Mouse (Mus musculus) forebrain, embryonic 14.5 days (tissue): ENCODE measurements around the gene Adnp. TPM values are rescaled to one million over a fixed set of nuclear protein-coding genes. Genes with fewer than 3 reads are reported as not detected.
A peak's percentile ranks its signal among the peaks of the same experiment; 100 is the strongest.
"Not testable (repeated sequence)": the region's sequence is repeated elsewhere in the genome, so short reads cannot be mapped to it uniquely, and the experiment has no call there.

Experiments
- ATAC-seq: fragments of 200-750 bp; cut with Nextera tagmentation; 2 replicates; pipeline ENCODE4 v1.8.0; 2017; ENCODE audit warnings: mild to moderate bottlenecking, moderate library complexity
- DNase-seq: peaks from one replicate; pipeline ENCODE4 v3.0.0-alpha.2; 2015; ENCODE audit warnings: low spot score
- H3K27ac ChIP-seq: fragments of 300-500 bp; sonication (generic); 2 replicates; pipeline ENCODE4 v1.5.1; 2014; ENCODE audit warnings: low read depth, mild to moderate bottlenecking, control low read depth, low read length, moderate library complexity
- H3K27me3 ChIP-seq: fragments of 300-500 bp; sonication (generic); replicated peaks from 2 replicates; pipeline ENCODE4 v1.6.1; 2014; ENCODE audit warnings: low read length, control low read depth, mixed read lengths; ENCODE audit not compliant: control insufficient read depth, insufficient read depth
- H3K36me3 ChIP-seq: fragments of 300-500 bp; sonication (generic); 2 replicates; pipeline ENCODE4 v1.6.1; 2014; ENCODE audit warnings: low read length, control low read depth; ENCODE audit not compliant: control insufficient read depth, insufficient read depth
- H3K4me1 ChIP-seq: fragments of 300-500 bp; sonication (generic); 2 replicates; pipeline ENCODE4 v1.6.1; 2014; ENCODE audit warnings: antibody characterized with exemption, low read length, control low read depth; ENCODE audit not compliant: control insufficient read depth, insufficient read depth
- H3K4me2 ChIP-seq: fragments of 300-500 bp; sonication (generic); 2 replicates; pipeline ENCODE4 v1.6.1; 2014; ENCODE audit warnings: mild to moderate bottlenecking, control low read depth, low read length
- H3K4me3 ChIP-seq: fragments of 300-500 bp; sonication (generic); 2 replicates; pipeline ENCODE4 v1.5.1; 2014; ENCODE audit warnings: low read depth, low read length, control low read depth
- H3K9ac ChIP-seq: fragments of 300-500 bp; sonication (generic); 2 replicates; pipeline ENCODE4 v1.6.1; 2014; ENCODE audit warnings: mild to moderate bottlenecking, low read length, control low read depth, moderate library complexity
- H3K9me3 ChIP-seq: fragments of 300-500 bp; sonication (generic); replicated peaks from 2 replicates; pipeline ENCODE4 v1.6.1; 2016; ENCODE audit warnings: low read length, control low read depth, mixed read lengths; ENCODE audit not compliant: control insufficient read depth
- whole genome bisulfite sequencing: fragments of 180-500 bp; shearing (Covaris S2); extraction: QIAGEN DNeasy Blood & Tissue Kit; methylation state at CpG from one replicate; pipeline ENCODE4 v1.1.7; 2014; 5-methylcytosine and 5-hydroxymethylcytosine counted together
- polyA plus RNA-seq: library from polyadenylated mRNA; unstranded; fragments of >200 nt; fragmentation: Nextera tagmentation; extraction: Ambion mirVana; gene quantifications from 2 replicates; pipeline ENCODE4 v1.2.1, GENCODE M21; 2014

Adnp gene
- polyA plus RNA-seq, 1 experiment from 2014 or later = 2.0 TPM

GRCm38 (mm10) chr2:168166750-168167460 lies 40.0 kb downstream of the Adnp start:
- Histone ChIP-seq H3K27me3 (no peaks in the 10 kb centered on the region), H3K9me3 (no peaks in the 10 kb centered on the region), H3K9ac (no peak overlapping the region), H3K36me3 (no peaks in the 10 kb centered on the region), H3K4me2 (no peak overlapping the region), H3K4me1 (peaks cover 9% of the 10 kb centered on the region), H3K27ac (no peak overlapping the region), H3K4me3 (no peak overlapping the region)
- 52% methylated on average over 21 of the region's 21 CpGs for WGBS
- DNase-seq (no peak), ATAC-seq (no peak)

- Histone ChIP-seq H3K4me1 (peaks cover 7% of the 10 kb centered on the region; the same call in 1 of the 2 replicates), H3K4me3 (no peak overlapping the region), H3K9me3 (no peaks in the 10 kb centered on the region), H3K27me3 (no peaks in the 10 kb centered on the region), H3K27ac (no peak overlapping the region), H3K9ac (peak overlapping the region; percentile 50; the same call in 1 of the 2 replicates), H3K36me3 (no peaks in the 10 kb centered on the region), H3K4me2 (peak overlapping the region; percentile 44)
- DNase-seq (no peak), ATAC-seq (no peak)
- 8% methylated on average over 14 of the region's 14 CpGs for WGBS
Measured at GRCm38 (mm10) chr2:168161978-168162377, 44.9 kb downstream of the Adnp start.

- no peak overlapping the region for H3K4me3 ChIP-seq
- ATAC-seq (peak; percentile 43), DNase-seq (no peak)
- H3K36me3 ChIP-seq = no peaks in the 10 kb centered on the region
- H3K27ac ChIP-seq = no peak overlapping the region
- peak overlapping the region; percentile 44 for H3K4me2 ChIP-seq
- H3K4me1 ChIP-seq = peaks cover 7% of the 10 kb centered on the region; the same call in 1 of the 2 replicates
- H3K27me3 ChIP-seq = no peaks in the 10 kb centered on the region
- no peaks in the 10 kb centered on the region for H3K9me3 ChIP-seq
- WGBS = 4% methylated on average over 11 of the region's 11 CpGs
- peak overlapping the region; percentile 50; the same call in 1 of the 2 replicates for H3K9ac ChIP-seq
Measured at GRCm38 (mm10) chr2:168161514-168161971, 45.4 kb downstream of the Adnp start.

- Histone ChIP-seq H3K27ac (no peak overlapping the region), H3K36me3 (no peaks in the 10 kb centered on the region), H3K9me3 (no peaks in the 10 kb centered on the region), H3K27me3 (no peaks in the 10 kb centered on the region), H3K4me1 (peaks cover 7% of the 10 kb centered on the region; the same call in 1 of the 2 replicates), H3K9ac (no peak overlapping the region), H3K4me3 (no peak overlapping the region), H3K4me2 (no peak overlapping the region)
- DNase-seq = no peak
- no peak for ATAC-seq
- WGBS = 85% methylated on average over 9 of the region's 9 CpGs
Measured at GRCm38 (mm10) chr2:168160370-168160930, 46.5 kb downstream of the Adnp start.

- DNase-seq (peak; percentile 55), ATAC-seq (no peak)
- Histone ChIP-seq H3K4me2 (peak overlapping the region; percentile 46), H3K4me1 (peaks cover 11% of the 10 kb centered on the region), H3K27me3 (no peaks in the 10 kb centered on the region), H3K9me3 (no peaks in the 10 kb centered on the region), H3K27ac (peak overlapping the region; percentile 33; the same call in 1 of the 2 replicates), H3K36me3 (no peaks in the 10 kb centered on the region), H3K4me3 (peak overlapping the region; percentile 8; the same call in 1 of the 2 replicates), H3K9ac (peak overlapping the region; percentile 40; the same call in 1 of the 2 replicates)
- WGBS = 3% methylated on average over 23 of the region's 25 CpGs
Measured at GRCm38 (mm10) chr2:168158911-168159711, 47.8 kb downstream of the Adnp start.

GRCm38 (mm10) chr2:168157974-168158373 lies 48.9 kb downstream of the Adnp start:
- not testable (repeated sequence) for H3K9ac ChIP-seq, DNase-seq, H3K4me3 ChIP-seq, H3K27me3 ChIP-seq, H3K36me3 ChIP-seq, H3K27ac ChIP-seq, ATAC-seq, H3K4me2 ChIP-seq, H3K9me3 ChIP-seq
- peaks cover 11% of the 10 kb centered on the region for H3K4me1 ChIP-seq
- WGBS = 71% methylated on average over 9 of the region's 11 CpGs

- DNase-seq = no peak
- ATAC-seq = no peak
- no peak overlapping the region for H3K4me3 ChIP-seq
- WGBS = 25% methylated on average over 14 of the region's 14 CpGs
- H3K9me3 ChIP-seq = no peaks in the 10 kb centered on the region
- H3K9ac ChIP-seq = no peak overlapping the region
- H3K27ac ChIP-seq = no peak overlapping the region
- no peaks in the 10 kb centered on the region for H3K27me3 ChIP-seq
- H3K4me2 ChIP-seq = no peak overlapping the region
- peaks cover 8% of the 10 kb centered on the region for H3K4me1 ChIP-seq
- H3K36me3 ChIP-seq = no peaks in the 10 kb centered on the region
Measured at GRCm38 (mm10) chr2:168156361-168156760, 50.6 kb downstream of the Adnp start.

GRCm38 (mm10) chr2:168155666-168156065 lies 51.2 kb downstream of the Adnp start:
- no peak for ATAC-seq
- Histone ChIP-seq H3K27ac (no peak overlapping the region), H3K27me3 (no peaks in the 10 kb centered on the region), H3K36me3 (no peaks in the 10 kb centered on the region), H3K9ac (no peak overlapping the region), H3K4me3 (no peak overlapping the region), H3K4me2 (no peak overlapping the region), H3K4me1 (peaks cover 8% of the 10 kb centered on the region), H3K9me3 (no peaks in the 10 kb centered on the region)
- no peak for DNase-seq
- 90% methylated on average over 7 of the region's 7 CpGs for WGBS
